In the genomic region with DNA sequence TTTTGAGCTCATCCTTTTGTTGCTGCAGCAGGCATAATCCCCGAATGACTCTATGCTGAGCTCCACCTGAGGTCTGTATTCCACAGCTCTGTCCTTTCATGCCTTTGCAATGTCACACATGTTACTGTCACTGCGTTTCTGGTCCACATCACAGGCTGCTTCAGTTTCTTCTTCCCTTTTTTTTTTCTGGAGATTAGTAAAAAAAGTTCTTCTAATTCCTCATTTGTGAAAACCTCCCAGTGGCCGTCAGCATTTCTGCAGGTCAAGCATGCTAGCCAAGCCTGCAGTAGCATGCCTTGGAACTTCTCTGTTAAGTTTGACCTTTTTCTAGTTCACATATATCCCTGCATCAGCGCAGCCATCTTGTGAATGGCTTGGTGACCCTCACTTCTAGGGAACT, we compare ENCODE assay signal across 17 mouse cellular contexts. TPM values are rescaled to one million over a fixed set of nuclear protein-coding genes. Genes with fewer than 3 reads are reported as not detected.
A peak's percentile ranks its signal among the peaks of the same experiment; 100 is the strongest.
DNase-seq lines count a peak whose midpoint lies in the region; ATAC-seq and TF ChIP-seq lines count a peak whose summit lies in the region.
"Had no signal": no experiment of that assay in that cellular context is flagged by ENCODE, and none has a peak within 500 bp of the region (broad histone marks: within the 10 kb centered on the region; RNA-seq: fewer than 3 reads in every experiment).

No protein-coding gene starts in this region.

- H3K27ac ChIP-seq in heart, embryonic 12.5 days (ENCODE audit: poor library complexity, severe bottlenecking): no peak overlapping the region
- no peak overlapping the region for H3K27ac ChIP-seq in midbrain, postnatal 0 days (ENCODE audit: low read depth, low read length)
- no peak overlapping the region for H3K27ac ChIP-seq in midbrain, embryonic 10.5 days (replicated peaks)
- H3K27ac ChIP-seq in lung, postnatal 0 days (ENCODE audit: low read length): no peak overlapping the region
- no peak overlapping the region for H3K27ac ChIP-seq in hindbrain, embryonic 10.5 days
- H3K27ac ChIP-seq in liver, postnatal 0 days (ENCODE audit: low read depth): no peak overlapping the region
- H3K27ac ChIP-seq: embryonic facial prominence, embryonic 10.5 days; hindbrain, embryonic 15.5 days had no signal

- no peak overlapping the region for H3K9ac ChIP-seq in heart, embryonic 12.5 days
- no peak overlapping the region for H3K9ac ChIP-seq in midbrain, postnatal 0 days (replicated peaks; ENCODE audit: low read length, poor library complexity, severe bottlenecking)
- no peak overlapping the region for H3K9ac ChIP-seq in lung, postnatal 0 days (replicated peaks; ENCODE audit: low read depth)
- H3K9ac ChIP-seq in liver, postnatal 0 days (replicated peaks): no peak overlapping the region
- H3K9ac ChIP-seq: forebrain, postnatal 0 days; hindbrain, embryonic 15.5 days had no signal

- no peaks in the 10 kb centered on the region for H3K27me3 ChIP-seq in heart, embryonic 12.5 days (replicated peaks)
- no peaks in the 10 kb centered on the region for H3K27me3 ChIP-seq in midbrain, postnatal 0 days (ENCODE audit: insufficient read depth, low read length)
- peaks cover 8% of the 10 kb centered on the region; the same call in 1 of the 2 replicates for H3K27me3 ChIP-seq in midbrain, embryonic 10.5 days (ENCODE audit: low read depth, poor library complexity, severe bottlenecking)
- H3K27me3 ChIP-seq in lung, postnatal 0 days (replicated peaks; ENCODE audit: insufficient read depth, low read length): no peaks in the 10 kb centered on the region
- peaks cover 9% of the 10 kb centered on the region; the same call in 1 of the 2 replicates for H3K27me3 ChIP-seq in hindbrain, embryonic 10.5 days (ENCODE audit: insufficient read depth, poor library complexity, severe bottlenecking)
- no peaks in the 10 kb centered on the region for H3K27me3 ChIP-seq in liver, postnatal 0 days (ENCODE audit: insufficient read depth, low read length)
- H3K27me3 ChIP-seq: hindbrain, embryonic 15.5 days had no signal

- H3K36me3 ChIP-seq in heart, embryonic 12.5 days: peaks cover 5% of the 10 kb centered on the region
- H3K36me3 ChIP-seq in midbrain, postnatal 0 days (ENCODE audit: insufficient read depth, low read length): no peaks in the 10 kb centered on the region
- H3K36me3 ChIP-seq in midbrain, embryonic 10.5 days: peaks cover 9% of the 10 kb centered on the region; the same call in 1 of the 2 replicates
- H3K36me3 ChIP-seq in lung, postnatal 0 days (ENCODE audit: insufficient read depth, low read length): no peaks in the 10 kb centered on the region
- H3K36me3 ChIP-seq in hindbrain, embryonic 10.5 days: no peaks in the 10 kb centered on the region
- H3K36me3 ChIP-seq in liver, postnatal 0 days (replicated peaks; ENCODE audit: insufficient read depth, low read length): peaks cover 3% of the 10 kb centered on the region; the same call in 1 of the 2 replicates
- H3K36me3 ChIP-seq: hindbrain, embryonic 15.5 days had no signal

- no peak for ATAC-seq in heart, embryonic 12.5 days (ENCODE audit: insufficient number of reproducible peaks, low FRiP score)
- ATAC-seq in midbrain, postnatal 0 days (ENCODE audit: low FRiP score): no peak
- no peak for ATAC-seq in lung, postnatal 0 days
- ATAC-seq in liver, postnatal 0 days: no peak
- ATAC-seq: forebrain, postnatal 0 days had no signal

- no peak overlapping the region for H3K4me3 ChIP-seq in heart, embryonic 12.5 days
- no peak overlapping the region for H3K4me3 ChIP-seq in midbrain, postnatal 0 days (ENCODE audit: low read depth, low read length)
- H3K4me3 ChIP-seq in midbrain, embryonic 10.5 days: no peak overlapping the region
- no peak overlapping the region for H3K4me3 ChIP-seq in lung, postnatal 0 days (ENCODE audit: low read depth, low read length)
- no peak overlapping the region for H3K4me3 ChIP-seq in hindbrain, embryonic 10.5 days
- no peak overlapping the region for H3K4me3 ChIP-seq in liver, postnatal 0 days (ENCODE audit: low read depth, low read length)
- H3K4me3 ChIP-seq: embryonic facial prominence, embryonic 10.5 days; erythroblast, embryonic 14.5 days; hindbrain, embryonic 15.5 days had no signal

- no peaks in the 10 kb centered on the region for H3K9me3 ChIP-seq in heart, embryonic 12.5 days (replicated peaks)
- H3K9me3 ChIP-seq in midbrain, postnatal 0 days (ENCODE audit: low read length): no peaks in the 10 kb centered on the region
- H3K9me3 ChIP-seq in midbrain, embryonic 10.5 days (replicated peaks): no peaks in the 10 kb centered on the region
- H3K9me3 ChIP-seq in lung, postnatal 0 days (ENCODE audit: low read length): no peaks in the 10 kb centered on the region
- no peaks in the 10 kb centered on the region for H3K9me3 ChIP-seq in hindbrain, embryonic 10.5 days
- H3K9me3 ChIP-seq in liver, postnatal 0 days (ENCODE audit: low read length): no peaks in the 10 kb centered on the region
- H3K9me3 ChIP-seq: embryonic facial prominence, embryonic 10.5 days; G1E; hindbrain, embryonic 15.5 days had no signal

- WGBS in heart, embryonic 12.5 days: 51% methylated on average over 4 of the region's 4 CpGs
- 24% methylated on average over 4 of the region's 4 CpGs for WGBS in midbrain, postnatal 0 days
- 35% methylated on average over 4 of the region's 4 CpGs for WGBS in midbrain, embryonic 10.5 days
- WGBS in lung, postnatal 0 days: 47% methylated on average over 4 of the region's 4 CpGs
- WGBS in hindbrain, embryonic 10.5 days: 40% methylated on average over 4 of the region's 4 CpGs
- WGBS in liver, postnatal 0 days (ENCODE audit: insufficient replicate concordance): 65% methylated on average over 4 of the region's 4 CpGs

- intact Hi-C loops in heart, postnatal 10 days (cut with DNase I): loop anchor here (5.0 kb wide), 1 partner anchor 440 kb away; no protein-coding TSS in a partner anchor

- TF ChIP-seq EP300 in lung, postnatal 0 days (IDR thresholded peaks at IDR 0.05): no peak
- no peak for TF ChIP-seq EP300 in liver, postnatal 0 days (IDR thresholded peaks at IDR 0.05; ENCODE audit: low read depth)

- peak; percentile 15 to 22 for DNase-seq in heart, postnatal 10 days
- no peak for DNase-seq in midbrain, postnatal 0 days (ENCODE audit: low spot score)
- DNase-seq in midbrain, embryonic 10.5 days (ENCODE audit: low spot score): no peak
- peak; percentile 29 for DNase-seq in lung, postnatal 0 days (ENCODE audit: low spot score)
- DNase-seq in skeletal muscle tissue, adult 2 months (ENCODE audit: low read depth, low spot score): peak; percentile 12
- DNase-seq in hindbrain, embryonic 10.5 days (ENCODE audit: low spot score): no peak
- DNase-seq in liver, postnatal 0 days: no peak
- DNase-seq: adrenal gland, postnatal 14 days; forebrain, postnatal 0 days; gastrocnemius, postnatal 10 days; kidney, adult 18-20 months had no signal

- peak; percentile 28 for TF ChIP-seq CTCF in midbrain, postnatal 0 days (IDR thresholded peaks at IDR 0.05)
- peak; percentile 14; the same call in 1 of the 2 replicates for TF ChIP-seq CTCF in lung, postnatal 0 days (IDR thresholded peaks at IDR 0.05)
- TF ChIP-seq CTCF in liver, postnatal 0 days (IDR thresholded peaks at IDR 0.05; ENCODE audit: low read depth): no peak

- H3K4me1 ChIP-seq in heart, embryonic 12.5 days (replicated peaks): peaks cover 24% of the 10 kb centered on the region
- H3K4me1 ChIP-seq in midbrain, postnatal 0 days (ENCODE audit: insufficient read depth, low read length): no peaks in the 10 kb centered on the region
- peaks cover 31% of the 10 kb centered on the region for H3K4me1 ChIP-seq in midbrain, embryonic 10.5 days
- H3K4me1 ChIP-seq in lung, postnatal 0 days (ENCODE audit: insufficient read depth, low read depth, low read length): no peaks in the 10 kb centered on the region; the same call in 1 of the 2 replicates
- peaks cover 12% of the 10 kb centered on the region for H3K4me1 ChIP-seq in hindbrain, embryonic 10.5 days (replicated peaks)
- peaks cover 12% of the 10 kb centered on the region for H3K4me1 ChIP-seq in liver, postnatal 0 days (ENCODE audit: insufficient read depth)

- no peak overlapping the region for H3K4me2 ChIP-seq in heart, embryonic 12.5 days
- H3K4me2 ChIP-seq in midbrain, postnatal 0 days (ENCODE audit: low read depth, low read length, poor library complexity, severe bottlenecking): no peak overlapping the region
- 0 out of 2 replicates have a peak overlapping the region, but pooled peaks have one; percentile 11 for H3K4me2 ChIP-seq in lung, postnatal 0 days (replicated peaks; ENCODE audit: low read depth, low read length)
- H3K4me2 ChIP-seq in liver, postnatal 0 days (ENCODE audit: low read depth, low read length): no peak overlapping the region
- H3K4me2 ChIP-seq: hindbrain, embryonic 15.5 days; liver, embryonic 11.5 days had no signal

RNA-seq across cellular contexts. Expression of gene C9orf72, which starts 4.1 kb away (rescaled TPM):
- total RNA-seq in heart, postnatal 10 days (2021): 10 to 100 TPM; 23.1 TPM
- polyA plus RNA-seq in heart, embryonic 12.5 days (2016; fragmentation: Nextera tagmentation; extraction: Ambion mirVana): 17.0 and 19.1 TPM in 2 replicates
- 54.4 and 65.9 TPM in 2 replicates for total RNA-seq in midbrain, postnatal 0 days (2014; rRNA removed)
- polyA plus RNA-seq in midbrain, postnatal 0 days (2015; fragmentation: Nextera tagmentation; extraction: Ambion mirVana): 49.7 and 51.7 TPM in 2 replicates
- polyA plus RNA-seq in midbrain, embryonic 10.5 days (2016; fragmentation: Nextera tagmentation; extraction: Ambion mirVana): 19.5 and 22.6 TPM in 2 replicates
- polyA plus RNA-seq in lung, postnatal 0 days (2015; fragmentation: Nextera tagmentation; extraction: Ambion mirVana): 8.5 and 9.5 TPM in 2 replicates
- polyA plus RNA-seq in hindbrain, embryonic 10.5 days (2016; fragmentation: Nextera tagmentation; extraction: Ambion mirVana): 17.2 and 19.5 TPM in 2 replicates
- 4.8 and 5.8 TPM in 2 replicates for polyA plus RNA-seq in liver, postnatal 0 days (2015; fragmentation: Nextera tagmentation; extraction: Ambion mirVana)
- polyA plus RNA-seq: erythroblast, embryonic 14.5 days had no signal

Comparison
In these comparisons a context has a peak if more than half of its experiments do, and no peak if none do; other contexts are left out.
1. DNase-seq: peak in heart, postnatal 10 days (2 of 2), lung, postnatal 0 days (single experiment) and skeletal muscle tissue, adult 2 months (single experiment); none in midbrain, postnatal 0 days (single experiment), midbrain, embryonic 10.5 days (single experiment), hindbrain, embryonic 10.5 days (single experiment) and liver, postnatal 0 days (single experiment).